Mouse (Mus musculus) layer of hippocampus, adult 2 months (tissue): ENCODE measurements at regions not wholly inside any gene's neighbourhood (a gene's known extent, or its start where the extent isn't known, plus 50 kb on each side); places are given as distances from the start of the nearest gene placed in this dataset.

Source experiments
- DNase-seq, 2 experiments: peaks; one replicate each; pipeline ENCODE4 v3.0.0; 2022; ENCODE audit warnings: low spot score in 2 of 2
- H3K27ac ChIP-seq: fragments of 200-600 bp; 2 replicates; pipeline ENCODE4 v1.8.1; 2022
- H3K4me3 ChIP-seq: fragments of 200-600 bp; 2 replicates; pipeline ENCODE4 v1.8.1; 2022; ENCODE audit warnings: mild to moderate bottlenecking
- CTCF ChIP-seq: fragments of 200-600 bp; conservative IDR thresholded peaks from 2 replicates; pipeline ENCODE4 v1.8.1; 2022; ENCODE audit warnings: antibody characterized with exemption, mild to moderate bottlenecking, moderate library complexity

- Histone ChIP-seq H3K27ac (peak overlapping the region; percentile 58; the same call in 1 of the 2 replicates), H3K4me3 (no peak overlapping the region)
- TF ChIP-seq CTCF: no peak
- no peak for DNase-seq
These were observed 192.4 kb downstream of the Pdcd6ip start for GRCm38 (mm10) chr9:113515703-113516020.

GRCm38 (mm10) chr9:113514846-113515702, 193.0 kb downstream of the Pdcd6ip start:
- peak in 1 of 2 experiments; percentile 39 for DNase-seq
- H3K27ac ChIP-seq: peak overlapping the region; percentile 58; the same call in 1 of the 2 replicates

GRCm38 (mm10) chr9:113511302-113511701, 196.8 kb downstream of the Pdcd6ip start:
- no peak for TF ChIP-seq CTCF
- no peak for DNase-seq
- Histone ChIP-seq H3K27ac (peak overlapping the region; percentile 61; the same call in 1 of the 2 replicates), H3K4me3 (no peak overlapping the region)

More at GRCm38 (mm10) chr9:113514846-113515702, 193.0 kb downstream of the Pdcd6ip start:
- TF ChIP-seq CTCF: no peak
- peak overlapping the region; percentile 20 for H3K4me3 ChIP-seq

- Histone ChIP-seq H3K27ac (peak overlapping the region; percentile 83), H3K4me3 (no peak overlapping the region)
- DNase-seq: no peak
- no peak for TF ChIP-seq CTCF
These were observed 198.7 kb downstream of the Pdcd6ip start for GRCm38 (mm10) chr9:113509368-113509767.

- no peak overlapping the region for H3K4me3 ChIP-seq
- peak; percentile 65 to 82 for DNase-seq
- TF ChIP-seq CTCF: no peak
These were observed 199.2 kb downstream of the Pdcd6ip start for GRCm38 (mm10) chr9:113508821-113509220.

GRCm38 (mm10) chr9:113507561-113508460, 200.2 kb downstream of the Pdcd6ip start:
- H3K27ac ChIP-seq: peak overlapping the region; percentile 83
- no peak for TF ChIP-seq CTCF
- peak; percentile 69 to 75 for DNase-seq
- H3K4me3 ChIP-seq: peak overlapping the region; percentile 46

More at GRCm38 (mm10) chr9:113508821-113509220, 199.2 kb downstream of the Pdcd6ip start:
- H3K27ac ChIP-seq: peak overlapping the region; percentile 83

GRCm38 (mm10) chr9:113499246-113499645, 208.8 kb downstream of the Pdcd6ip start:
- Histone ChIP-seq H3K27ac (no peak overlapping the region), H3K4me3 (no peak overlapping the region)
- DNase-seq: no peak
- no peak for TF ChIP-seq CTCF

- Histone ChIP-seq H3K27ac (no peak overlapping the region), H3K4me3 (no peak overlapping the region)
- DNase-seq: no peak
- TF ChIP-seq CTCF: no peak
These were observed 211.8 kb downstream of the Pdcd6ip start for GRCm38 (mm10) chr9:113496176-113496732.

- no peak overlapping the region for H3K27ac ChIP-seq
- peak; percentile 28 to 37 for DNase-seq
- H3K4me3 ChIP-seq: no peak overlapping the region
- TF ChIP-seq CTCF: no peak
These were observed 219.4 kb downstream of the Pdcd6ip start for GRCm38 (mm10) chr9:113488651-113489050.

- TF ChIP-seq CTCF: no peak
- peak in 1 of 2 experiments; percentile 39 for DNase-seq
- no peak overlapping the region for H3K4me3 ChIP-seq
- H3K27ac ChIP-seq: peak overlapping the region; percentile 51; the same call in 1 of the 2 replicates
These were observed 221.5 kb downstream of the Pdcd6ip start for GRCm38 (mm10) chr9:113486494-113487081.

- no peak overlapping the region for H3K27ac ChIP-seq
- DNase-seq: no peak
- TF ChIP-seq CTCF: no peak
- H3K4me3 ChIP-seq: no peak overlapping the region
These were observed 228.2 kb downstream of the Pdcd6ip start for GRCm38 (mm10) chr9:113479897-113480296.

- Histone ChIP-seq H3K4me3 (no peak overlapping the region), H3K27ac (no peak overlapping the region)
- no peak for TF ChIP-seq CTCF
- no peak for DNase-seq
These were observed 229.2 kb downstream of the Pdcd6ip start for GRCm38 (mm10) chr9:113478761-113479265.
